Mouse (Mus musculus) lung, postnatal 14 days (tissue): ENCODE measurements around the gene Fmc1.

Experiments
- DNase-seq: peaks from one replicate; pipeline ENCODE4 v3.0.0; 2021

Gene Fmc1

GRCm38 (mm10) chr6:38552636-38553000 lies 19.3 kb downstream of the Fmc1 start:
- no peak for DNase-seq

DNA sequence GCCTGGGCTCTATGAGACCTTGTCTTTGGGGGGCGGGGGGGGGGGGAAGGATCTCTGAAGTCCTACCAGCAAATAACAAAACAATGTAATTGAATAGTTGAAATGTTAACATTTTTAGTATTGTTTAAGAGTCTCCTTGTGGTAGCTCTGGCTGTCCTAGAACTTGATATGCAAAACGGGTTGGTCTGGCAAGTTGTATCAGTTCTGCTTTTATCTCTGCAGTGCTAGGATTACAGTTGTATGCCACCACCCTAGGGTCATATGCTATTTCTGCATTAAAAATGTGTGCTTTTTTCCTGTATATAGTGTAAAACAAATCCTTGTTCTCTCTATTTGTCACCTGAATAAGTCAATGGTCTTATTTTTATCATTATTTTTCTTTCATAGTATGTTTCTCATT lies 42.8 kb downstream of the Fmc1 start:
- DNase-seq, result no peak

DNA sequence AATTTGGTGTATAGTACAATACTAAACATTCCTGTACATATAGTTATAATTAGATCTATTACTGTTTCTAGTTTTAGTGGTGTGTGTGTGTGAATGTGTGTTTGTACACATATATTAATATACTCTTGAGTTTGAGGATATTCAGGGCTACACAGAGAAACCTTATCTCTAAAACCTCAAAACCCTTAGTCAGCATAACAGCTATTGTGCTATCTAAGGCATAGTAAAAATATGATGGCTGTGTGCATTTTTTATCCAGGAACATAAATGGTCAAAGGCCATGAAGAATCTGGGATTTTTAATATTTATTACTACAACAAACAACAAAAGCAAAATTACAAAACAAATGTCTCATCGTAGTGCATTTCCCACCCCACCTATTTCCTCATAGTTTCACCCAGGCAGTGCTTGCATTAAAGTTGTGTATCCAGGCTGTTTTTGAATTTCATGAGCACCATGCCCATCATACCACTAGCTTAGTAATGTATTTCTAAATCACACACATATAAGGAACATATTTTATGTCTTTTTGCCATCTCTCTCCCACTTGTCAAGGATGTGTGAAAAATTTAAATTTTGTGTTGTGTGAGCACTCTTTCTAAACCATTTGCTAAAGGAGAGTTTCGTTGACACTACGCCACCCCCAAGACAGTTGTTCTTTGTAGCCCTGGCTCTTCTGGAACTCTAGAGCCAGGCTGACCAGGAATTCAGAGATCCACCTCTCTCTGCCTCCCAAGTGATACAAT lies 47.0 kb downstream of the Fmc1 start:
- no peak for DNase-seq

DNA sequence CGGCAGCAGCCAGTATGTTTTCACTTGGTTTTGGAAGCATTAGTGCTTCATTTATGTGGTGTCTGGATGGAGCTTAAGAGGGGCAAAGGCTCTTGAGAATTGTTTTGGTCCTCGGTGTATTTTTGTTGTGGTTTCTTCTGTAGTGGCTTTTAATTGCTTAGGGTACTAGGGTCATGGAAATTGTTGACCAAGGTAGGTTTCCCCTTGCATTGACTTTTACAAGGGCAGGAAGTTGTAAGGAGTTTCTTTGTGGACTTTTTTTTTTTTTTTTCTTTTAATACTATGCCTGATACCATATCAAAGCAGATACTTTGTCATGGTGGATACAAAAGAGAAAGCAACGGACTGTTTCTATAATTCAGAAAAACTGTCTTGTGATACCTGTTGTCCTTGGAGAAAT lies 48.4 kb downstream of the Fmc1 start:
- no peak for DNase-seq
